Mouse (Mus musculus) heart, embryonic 14.5 days (tissue): Measurements from ENCODE around the gene Gm6525. TPM values are rescaled to one million over a fixed set of nuclear protein-coding genes. Genes with fewer than 3 reads are reported as not detected.

ENCODE experiments used
- ATAC-seq: fragments of 200-750 bp; cut with Nextera tagmentation; 2 replicates; pipeline ENCODE4 v1.8.0; 2017; ENCODE audit warnings: low read depth, moderate TSS enrichment; ENCODE audit not compliant: insufficient number of reproducible peaks, insufficient read depth, low FRiP score
- H3K27ac ChIP-seq, 2 experiments: fragments of 200-500 bp in 1 of 2; fragments of 300-500 bp in 1 of 2; sonication (generic) in 1 of 2; replicated peaks in 1 of 2; 2 replicates each; pipeline ENCODE4 v1.5.1; 2012 to 2014; ENCODE audit warnings: low read depth in 2 of 2, low read length in 2 of 2, control low read depth in 1 of 2, mild to moderate bottlenecking in 1 of 2, mixed read lengths in 1 of 2; ENCODE audit not compliant: control insufficient read depth in 1 of 2, insufficient read depth in 1 of 2
- H3K27me3 ChIP-seq: fragments of 300-500 bp; sonication (generic); 2 replicates; pipeline ENCODE4 v1.6.1; 2014; ENCODE audit warnings: mild to moderate bottlenecking, low read length, control low read depth; ENCODE audit not compliant: control insufficient read depth, insufficient read depth
- H3K36me3 ChIP-seq: fragments of 300-500 bp; sonication (generic); 2 replicates; pipeline ENCODE4 v1.6.1; 2014; ENCODE audit warnings: mild to moderate bottlenecking, control low read depth, low read length, mixed read lengths; ENCODE audit not compliant: control insufficient read depth, insufficient read depth
- H3K4me1 ChIP-seq, 2 experiments: fragments of 200-500 bp in 1 of 2; fragments of 300-500 bp in 1 of 2; sonication (generic) in 1 of 2; 2 replicates each; pipeline ENCODE4 v1.6.1; 2012 to 2014; ENCODE audit warnings: low read length in 2 of 2, control low read depth in 1 of 2, mixed read lengths in 1 of 2; ENCODE audit not compliant: control insufficient read depth in 2 of 2, insufficient read depth in 2 of 2
- H3K4me2 ChIP-seq: fragments of 300-500 bp; sonication (generic); 2 replicates; pipeline ENCODE4 v1.6.1; 2014; ENCODE audit warnings: mild to moderate bottlenecking, low read length
- H3K4me3 ChIP-seq, 2 experiments: fragments of 200-500 bp in 1 of 2; fragments of 300-500 bp in 1 of 2; sonication (generic) in 1 of 2; 2 replicates each; pipeline ENCODE4 v1.5.1; 2012 to 2014; ENCODE audit warnings: low read length in 2 of 2, mild to moderate bottlenecking in 2 of 2, control low read depth in 1 of 2, low read depth in 1 of 2, moderate library complexity in 1 of 2; ENCODE audit not compliant: control insufficient read depth in 1 of 2, insufficient read depth in 1 of 2
- H3K9ac ChIP-seq: fragments of 300-500 bp; sonication (generic); 2 replicates; pipeline ENCODE4 v1.6.1; 2014; ENCODE audit warnings: mild to moderate bottlenecking, low read length
- H3K9me3 ChIP-seq: fragments of 300-500 bp; sonication (generic); 2 replicates; pipeline ENCODE4 v1.6.1; 2016; ENCODE audit warnings: low read length, control low read depth; ENCODE audit not compliant: control insufficient read depth
- WGBS: fragments of 180-500 bp; shearing (Covaris S2); extraction: QIAGEN DNeasy Blood & Tissue Kit; methylation state at CpG from one replicate; pipeline ENCODE4 v1.1.7; 2014; 5-methylcytosine and 5-hydroxymethylcytosine counted together
- polyA plus RNA-seq: library from polyadenylated mRNA; unstranded; fragments of >200 nt; fragmentation: Nextera tagmentation; extraction: Ambion mirVana; gene quantifications from 2 replicates; pipeline ENCODE4 v1.2.1, GENCODE M21; 2014

Gm6525 gene
- polyA plus RNA-seq, 1 experiment from 2014 or later = 0.32 TPM

DNA sequence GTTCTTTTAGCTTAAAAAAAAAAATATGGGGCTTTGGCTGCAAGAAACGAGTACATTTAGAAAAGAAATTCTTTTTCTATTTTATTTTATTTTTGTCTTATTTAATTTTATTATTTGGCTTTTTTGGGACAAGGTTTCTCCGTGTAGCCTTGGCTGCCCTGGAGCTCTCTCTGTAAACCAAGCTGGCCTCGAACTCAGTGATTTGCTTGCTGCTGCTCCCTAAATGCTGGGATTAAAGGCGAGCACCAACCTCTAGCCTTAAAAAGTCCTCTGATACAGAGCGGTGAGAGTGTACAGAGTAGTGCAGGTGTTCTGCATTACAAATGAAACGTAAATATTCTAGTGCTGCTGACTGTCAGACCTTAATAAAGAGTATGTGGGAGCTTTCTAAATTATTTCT lies 17.8 kb upstream of the Gm6525 start:
- WGBS = 63% methylated on average over 6 of the region's 6 CpGs
- no peak for ATAC-seq
- Histone ChIP-seq H3K36me3 (0 out of 2 replicates have a peak, but pooled peaks cover 7% of the 10 kb centered on the region), H3K4me1 (peaks cover 0 to 3% of the 10 kb centered on the region in 2 experiments; a peak in 1 of 4 replicates), H3K4me3 (peak overlapping the region in 1 of 2 experiments; percentile 61; a peak in 2 of 4 replicates), H3K4me2 (peak overlapping the region; percentile 100), H3K27ac (no peak overlapping the region), H3K9ac (no peak overlapping the region), H3K27me3 (no peaks in the 10 kb centered on the region), H3K9me3 (no peaks in the 10 kb centered on the region)

- H3K4me1 ChIP-seq = peaks cover 0 to 3% of the 10 kb centered on the region in 2 experiments; a peak in 1 of 4 replicates
- H3K4me2 ChIP-seq = no peak overlapping the region
- no peak overlapping the region for H3K9ac ChIP-seq
- 80% methylated on average over 4 of the region's 4 CpGs for WGBS
- 0 out of 2 replicates have a peak, but pooled peaks cover 7% of the 10 kb centered on the region for H3K36me3 ChIP-seq
- no peaks in the 10 kb centered on the region for H3K27me3 ChIP-seq
- H3K27ac ChIP-seq = no peak overlapping the region
- H3K4me3 ChIP-seq = no peak overlapping the region
- no peak for ATAC-seq
- H3K9me3 ChIP-seq = no peaks in the 10 kb centered on the region
Measured at GRCm38 (mm10) chr3:84157011-84157410, 16.9 kb upstream of the Gm6525 start.

GRCm38 (mm10) chr3:84157559-84158350 lies 16.1 kb upstream of the Gm6525 start:
- Histone ChIP-seq H3K36me3 (0 out of 2 replicates have a peak, but pooled peaks cover 7% of the 10 kb centered on the region), H3K4me3 (no peak overlapping the region), H3K27me3 (no peaks in the 10 kb centered on the region), H3K27ac (no peak overlapping the region), H3K4me2 (no peak overlapping the region), H3K9ac (no peak overlapping the region), H3K4me1 (peaks cover 0 to 3% of the 10 kb centered on the region in 2 experiments; a peak in 1 of 4 replicates), H3K9me3 (no peaks in the 10 kb centered on the region)
- no peak for ATAC-seq
- WGBS = 81% methylated on average over 4 of the region's 4 CpGs

DNA sequence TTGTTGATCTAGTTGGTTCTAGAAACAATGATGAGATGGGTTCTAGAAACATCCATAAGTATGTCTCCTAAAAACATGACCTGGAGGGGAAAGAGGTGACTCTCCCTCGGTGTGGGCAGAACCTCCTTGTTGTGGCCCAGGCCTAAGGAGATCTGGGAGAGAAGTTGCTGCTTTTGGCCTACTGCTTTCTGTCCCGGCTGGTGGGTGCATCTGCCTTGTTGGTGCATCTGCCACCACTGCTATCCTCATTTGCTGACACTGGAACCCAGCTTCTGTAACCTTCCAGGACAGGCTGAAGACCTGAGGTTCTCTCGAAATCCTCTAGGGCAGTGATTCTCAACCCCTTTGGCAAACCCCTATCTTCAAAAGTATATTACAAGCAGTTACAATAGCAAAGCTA lies 8.5 kb upstream of the Gm6525 start:
- H3K4me1 ChIP-seq = no peaks in the 10 kb centered on the region
- H3K27me3 ChIP-seq = no peaks in the 10 kb centered on the region
- no peak overlapping the region for H3K4me3 ChIP-seq
- peaks cover 25% of the 10 kb centered on the region for H3K36me3 ChIP-seq
- WGBS = 87% methylated on average over 3 of the region's 3 CpGs
- H3K9ac ChIP-seq = no peak overlapping the region
- ATAC-seq = no peak
- H3K9me3 ChIP-seq = no peaks in the 10 kb centered on the region
- no peak overlapping the region for H3K4me2 ChIP-seq
- no peak overlapping the region for H3K27ac ChIP-seq

GRCm38 (mm10) chr3:84166073-84166472 lies 7.8 kb upstream of the Gm6525 start:
- Histone ChIP-seq H3K4me2 (no peak overlapping the region), H3K27ac (no peak overlapping the region), H3K9me3 (no peaks in the 10 kb centered on the region), H3K4me1 (no peaks in the 10 kb centered on the region), H3K27me3 (no peaks in the 10 kb centered on the region), H3K4me3 (no peak overlapping the region), H3K9ac (no peak overlapping the region), H3K36me3 (peaks cover 25% of the 10 kb centered on the region)
- ATAC-seq = no peak
- 82% methylated on average over 5 of the region's 5 CpGs for WGBS

DNA sequence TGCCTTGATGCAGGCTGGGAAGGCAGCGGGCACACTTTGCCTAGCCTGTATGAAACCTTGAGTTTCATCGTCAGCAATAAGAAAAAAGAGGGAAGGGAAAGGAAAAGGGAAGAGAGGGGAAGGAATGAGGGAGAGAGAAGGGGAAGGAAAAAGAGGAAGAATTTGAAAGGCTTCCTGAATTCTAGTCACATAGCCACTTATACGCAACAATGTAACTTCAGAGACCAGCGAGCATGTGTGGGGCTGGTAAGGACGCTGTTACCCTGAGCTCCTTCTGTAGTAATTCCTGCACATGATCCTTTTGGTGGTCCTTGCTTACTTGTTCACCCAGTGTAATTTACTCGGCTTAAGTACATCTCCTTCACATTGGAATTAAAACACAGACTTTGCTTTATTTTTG lies 5.0 kb upstream of the Gm6525 start:
- Histone ChIP-seq H3K9me3 (no peaks in the 10 kb centered on the region), H3K27ac (no peak overlapping the region), H3K4me2 (no peak overlapping the region), H3K36me3 (peaks cover 24% of the 10 kb centered on the region), H3K27me3 (no peaks in the 10 kb centered on the region), H3K4me3 (no peak overlapping the region), H3K4me1 (no peaks in the 10 kb centered on the region), H3K9ac (no peak overlapping the region)
- WGBS = 84% methylated on average over 6 of the region's 6 CpGs
- ATAC-seq = no peak

- Histone ChIP-seq H3K9ac (no peak overlapping the region), H3K36me3 (peaks cover 19% of the 10 kb centered on the region), H3K4me2 (no peak overlapping the region), H3K4me1 (no peaks in the 10 kb centered on the region), H3K27me3 (no peaks in the 10 kb centered on the region), H3K4me3 (no peak overlapping the region), H3K27ac (no peak overlapping the region), H3K9me3 (no peaks in the 10 kb centered on the region)
- 62% methylated on average over 8 of the region's 8 CpGs for WGBS
- ATAC-seq = no peak
Measured at GRCm38 (mm10) chr3:84169393-84170005, 4.4 kb upstream of the Gm6525 start.
